12 mouse cellular contexts compared by ENCODE assay signal in genomic region chr11:94729565-94729964, GRCm38 (mm10). TPM values are rescaled to one million over a fixed set of nuclear protein-coding genes. Genes with fewer than 3 reads are reported as not detected.
A peak's percentile ranks its signal among the peaks of the same experiment; 100 is the strongest.
DNase-seq lines count a peak whose midpoint lies in the region; ATAC-seq and TF ChIP-seq lines count a peak whose summit lies in the region.
"Had no signal": no experiment of that assay in that cellular context is flagged by ENCODE, and none has a peak within 500 bp of the region (broad histone marks: within the 10 kb centered on the region; RNA-seq: fewer than 3 reads in every experiment).

No protein-coding gene starts in this region.

- H3K4me3 ChIP-seq in forebrain, postnatal 0 days (ENCODE audit: low read depth, low read length), result no peak overlapping the region
- no peak overlapping the region for H3K4me3 ChIP-seq in forebrain, embryonic 16.5 days (replicated peaks; ENCODE audit: low read length)
- no peak overlapping the region for H3K4me3 ChIP-seq in liver, postnatal 0 days (ENCODE audit: low read depth, low read length)
- no peak overlapping the region for H3K4me3 ChIP-seq in ES-Bruce4 (ENCODE audit: low read depth, low read length)

- H3K4me2 ChIP-seq in forebrain, postnatal 0 days (ENCODE audit: low read depth), result no peak overlapping the region
- H3K4me2 ChIP-seq in forebrain, embryonic 16.5 days (ENCODE audit: low read length), result no peak overlapping the region
- H3K4me2 ChIP-seq in liver, postnatal 0 days (ENCODE audit: low read depth, low read length), result no peak overlapping the region

- no peak overlapping the region for H3K9ac ChIP-seq in forebrain, postnatal 0 days
- H3K9ac ChIP-seq in forebrain, embryonic 16.5 days (replicated peaks; ENCODE audit: low read depth, low read length), result no peak overlapping the region
- H3K9ac ChIP-seq in liver, postnatal 0 days (replicated peaks), result no peak overlapping the region
- H3K9ac ChIP-seq in ES-Bruce4 (ENCODE audit: low read depth, poor library complexity, severe bottlenecking), result no peak overlapping the region

- H3K27me3 ChIP-seq in forebrain, postnatal 0 days (ENCODE audit: insufficient read depth, low read length), result no peaks in the 10 kb centered on the region
- H3K27me3 ChIP-seq in forebrain, embryonic 16.5 days (replicated peaks; ENCODE audit: control insufficient read depth, insufficient read depth, low read length), result no peaks in the 10 kb centered on the region
- H3K27me3 ChIP-seq in liver, postnatal 0 days (ENCODE audit: insufficient read depth, low read length), result no peaks in the 10 kb centered on the region
- H3K27me3 ChIP-seq in ES-Bruce4 (ENCODE audit: control insufficient read depth, insufficient read depth, low read length, poor library complexity, severe bottlenecking), result no peaks in the 10 kb centered on the region

- 30% methylated on average over 4 of the region's 4 CpGs for WGBS in forebrain, postnatal 0 days
- 31% methylated on average over 4 of the region's 4 CpGs for WGBS in forebrain, embryonic 16.5 days
- 31% methylated on average over 4 of the region's 4 CpGs for WGBS in liver, postnatal 0 days (ENCODE audit: insufficient replicate concordance)

- H3K27ac ChIP-seq in forebrain, postnatal 0 days (ENCODE audit: low read depth, low read length), result no peak overlapping the region
- H3K27ac ChIP-seq in forebrain, embryonic 16.5 days (ENCODE audit: low read length), result no peak overlapping the region
- no peak overlapping the region for H3K27ac ChIP-seq in liver, postnatal 0 days (ENCODE audit: low read depth)
- no peak overlapping the region for H3K27ac ChIP-seq in ES-Bruce4 (ENCODE audit: insufficient read depth, low read length)

- DNase-seq in forebrain, postnatal 0 days, result no peak
- no peak for DNase-seq in liver, postnatal 0 days
- no peak for DNase-seq in liver
- DNase-seq in induced T-regulatory cell, adult 2 months (ENCODE audit: low read depth), result peak; percentile 22
- no peak for DNase-seq in spleen, adult 12 weeks (ENCODE audit: low spot score)
- DNase-seq in urinary bladder, adult 18-20 months (ENCODE audit: low spot score in 2 of 2), result no peak

- no peak for TF ChIP-seq POLR2A in ES-Bruce4 (IDR thresholded peaks at IDR 0.05; ENCODE audit: insufficient read depth, low read length)

- TF ChIP-seq CTCF in forebrain, postnatal 0 days (IDR thresholded peaks at IDR 0.05; ENCODE audit: low read depth), result peak; percentile 26; the same call in 1 of the 2 replicates
- peak; percentile 21; the same call in 1 of the 2 replicates for TF ChIP-seq CTCF in liver, postnatal 0 days (IDR thresholded peaks at IDR 0.05; ENCODE audit: low read depth)
- peak; percentile 17 for TF ChIP-seq CTCF in ES-Bruce4 (IDR thresholded peaks at IDR 0.05; ENCODE audit: low read depth, low read length)

- no peak for TF ChIP-seq EP300 in liver, postnatal 0 days (IDR thresholded peaks at IDR 0.05; ENCODE audit: low read depth)
- TF ChIP-seq EP300 in ES-Bruce4 (IDR thresholded peaks at IDR 0.05; ENCODE audit: insufficient read depth, low read depth, low read length), result no peak

- H3K9me3 ChIP-seq in forebrain, postnatal 0 days (ENCODE audit: low read length), result no peaks in the 10 kb centered on the region
- H3K9me3 ChIP-seq in forebrain, embryonic 16.5 days (ENCODE audit: control insufficient read depth, low read length), result no peaks in the 10 kb centered on the region
- H3K9me3 ChIP-seq in liver, postnatal 0 days (ENCODE audit: low read length), result no peaks in the 10 kb centered on the region
- no peaks in the 10 kb centered on the region for H3K9me3 ChIP-seq in ES-Bruce4 (replicated peaks; ENCODE audit: control insufficient read depth, insufficient read depth, low read length, poor library complexity, severe bottlenecking)

- no peaks in the 10 kb centered on the region for H3K4me1 ChIP-seq in forebrain, postnatal 0 days (ENCODE audit: insufficient read depth)
- H3K4me1 ChIP-seq in forebrain, embryonic 16.5 days (replicated peaks; ENCODE audit: control insufficient read depth, insufficient read depth, low read length), result no peaks in the 10 kb centered on the region
- H3K4me1 ChIP-seq in liver, postnatal 0 days (ENCODE audit: insufficient read depth), result no peaks in the 10 kb centered on the region
- H3K4me1 ChIP-seq in ES-Bruce4 (ENCODE audit: control insufficient read depth, insufficient read depth, low read length), result peaks cover 2% of the 10 kb centered on the region

- no peak for ATAC-seq in forebrain, postnatal 0 days
- no peak for ATAC-seq in forebrain, embryonic 16.5 days
- no peak for ATAC-seq in liver, postnatal 0 days

- H3K36me3 ChIP-seq in forebrain, postnatal 0 days (ENCODE audit: insufficient read depth), result no peaks in the 10 kb centered on the region
- H3K36me3 ChIP-seq in forebrain, embryonic 16.5 days (ENCODE audit: control insufficient read depth, insufficient read depth), result no peaks in the 10 kb centered on the region
- H3K36me3 ChIP-seq in liver, postnatal 0 days (replicated peaks; ENCODE audit: insufficient read depth, low read length), result no peaks in the 10 kb centered on the region
- no peaks in the 10 kb centered on the region for H3K36me3 ChIP-seq in ES-Bruce4 (ENCODE audit: control insufficient read depth, insufficient read depth, low read length, poor library complexity, severe bottlenecking)

RNA-seq across cellular contexts. Expression of gene Cdc34b, which starts 12.0 kb away (rescaled TPM):
- total RNA-seq in forebrain, postnatal 0 days (2014; rRNA removed), result 0.23 TPM in 1 of 2 replicates, not detected in the other
- polyA plus RNA-seq in forebrain, postnatal 0 days (2015; fragmentation: Nextera tagmentation; extraction: Ambion mirVana), result not detected in 2 replicates
- polyA plus RNA-seq in forebrain, embryonic 16.5 days (2015; fragmentation: Nextera tagmentation; extraction: Ambion mirVana), result not detected in 2 replicates
- polyA plus RNA-seq in liver, postnatal 0 days (2015; fragmentation: Nextera tagmentation; extraction: Ambion mirVana), result 0.09 TPM in 1 of 2 replicates, not detected in the other
- 0.55 TPM in 1 of 2 replicates, not detected in the other for polyA plus RNA-seq in ES-Bruce4 (2011; ENCODE audit: insufficient read depth, insufficient read length, low read depth, missing spikeins)
- total RNA-seq: liver, adult 2 months had no signal
- polyA plus RNA-seq: intestine, embryonic 16.5 days had no signal

RNA-seq across cellular contexts. Expression of gene Gm11541, which starts 25.3 kb away (rescaled TPM):
- not detected in 2 replicates for total RNA-seq in forebrain, postnatal 0 days (2014; rRNA removed)
- polyA plus RNA-seq in forebrain, postnatal 0 days (2015; fragmentation: Nextera tagmentation; extraction: Ambion mirVana), result not detected in 2 replicates
- not detected in 2 replicates for polyA plus RNA-seq in forebrain, embryonic 16.5 days (2015; fragmentation: Nextera tagmentation; extraction: Ambion mirVana)
- not detected in 2 replicates for polyA plus RNA-seq in liver, postnatal 0 days (2015; fragmentation: Nextera tagmentation; extraction: Ambion mirVana)
- not detected in 2 replicates for polyA plus RNA-seq in ES-Bruce4 (2011; ENCODE audit: insufficient read depth, insufficient read length, low read depth, missing spikeins)
- total RNA-seq: heart, postnatal 10 days; liver, adult 2 months had no signal
- polyA plus RNA-seq: gonadal fat pad, adult 2 months; liver, adult 2 months had no signal

RNA-seq across cellular contexts. Expression of gene Xylt2, which starts 52.2 kb away (rescaled TPM):
- total RNA-seq in forebrain, postnatal 0 days (2014; rRNA removed), result 24.0 and 34.0 TPM in 2 replicates
- polyA plus RNA-seq in forebrain, postnatal 0 days (2015; fragmentation: Nextera tagmentation; extraction: Ambion mirVana), result 9.1 and 10.9 TPM in 2 replicates
- polyA plus RNA-seq in forebrain, embryonic 16.5 days (2015; fragmentation: Nextera tagmentation; extraction: Ambion mirVana), result 8.1 and 8.2 TPM in 2 replicates
- 2.7 and 2.9 TPM in 2 replicates for polyA plus RNA-seq in liver, postnatal 0 days (2015; fragmentation: Nextera tagmentation; extraction: Ambion mirVana)
- polyA plus RNA-seq in ES-Bruce4 (2011; ENCODE audit: insufficient read depth, insufficient read length, low read depth, missing spikeins), result 16.8 and 20.1 TPM in 2 replicates

RNA-seq across cellular contexts. Expression of gene Tmem92, which starts 52.9 kb away (rescaled TPM):
- total RNA-seq in forebrain, postnatal 0 days (2014; rRNA removed), result not detected in 2 replicates
- polyA plus RNA-seq in forebrain, postnatal 0 days (2015; fragmentation: Nextera tagmentation; extraction: Ambion mirVana), result 0.07 TPM in 1 of 2 replicates, not detected in the other
- polyA plus RNA-seq in forebrain, embryonic 16.5 days (2015; fragmentation: Nextera tagmentation; extraction: Ambion mirVana), result not detected in 2 replicates
- not detected in 2 replicates for polyA plus RNA-seq in liver, postnatal 0 days (2015; fragmentation: Nextera tagmentation; extraction: Ambion mirVana)
- polyA plus RNA-seq in ES-Bruce4 (2011; ENCODE audit: insufficient read depth, insufficient read length, low read depth, missing spikeins), result 0.30 TPM in 1 of 2 replicates, not detected in the other
- total RNA-seq: heart, postnatal 10 days; liver, adult 2 months had no signal
- polyA plus RNA-seq: gonadal fat pad, adult 2 months; intestine, embryonic 16.5 days; liver, adult 2 months had no signal
